Mouse (Mus musculus): ENCODE data around the gene U2af1l4. TPM values are rescaled to one million over a fixed set of nuclear protein-coding genes. Genes with fewer than 3 reads are reported as not detected.

Gene U2af1l4
- polyA plus RNA-seq, 1 experiment = 85.2 TPM

DNA sequence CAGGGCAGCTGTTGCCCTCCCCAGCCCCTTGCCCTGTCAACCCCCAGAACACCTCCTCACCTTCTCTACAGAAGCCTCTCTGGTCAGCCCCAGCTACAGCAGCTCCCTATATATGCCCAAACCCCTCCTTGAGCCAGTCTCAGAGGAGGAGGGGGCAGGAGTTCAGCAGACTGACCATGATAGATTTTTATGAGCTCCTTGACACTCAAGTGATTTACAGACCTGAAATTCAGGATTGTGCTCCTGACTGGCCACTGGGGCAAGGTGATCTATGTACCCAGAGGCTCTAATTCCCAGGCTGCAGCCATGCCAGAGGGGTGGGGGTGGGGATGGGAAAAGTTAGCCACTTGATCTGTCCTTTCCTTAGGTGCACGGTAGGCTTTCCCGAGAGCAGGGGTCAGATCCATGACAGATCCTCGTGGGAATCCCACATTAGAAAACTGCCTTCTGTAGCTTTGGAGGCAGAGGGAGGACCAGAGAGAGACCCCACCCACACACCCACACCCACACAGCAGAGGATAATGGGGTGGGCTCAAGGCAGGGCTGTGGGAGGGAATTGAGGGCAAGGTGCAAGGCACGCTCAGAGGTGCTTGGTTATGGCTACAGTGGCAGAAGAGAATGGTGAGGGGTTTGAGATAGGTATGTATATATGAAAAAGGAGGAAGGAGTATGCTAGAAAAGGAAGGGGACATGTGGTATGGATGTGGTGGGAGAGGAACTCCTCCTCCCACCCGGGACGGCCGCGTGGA lies 49.7 kb downstream of the U2af1l4 start, which contains the start of gene Upk1a:
Gene Upk1a, minus strand, starts transcription at position 194 of the 749 bp plus-strand sequence.
- TF ChIP-seq GATA1 (IDR thresholded peaks at IDR 0.05; ENCODE audit: low read length) = no peak

DNA sequence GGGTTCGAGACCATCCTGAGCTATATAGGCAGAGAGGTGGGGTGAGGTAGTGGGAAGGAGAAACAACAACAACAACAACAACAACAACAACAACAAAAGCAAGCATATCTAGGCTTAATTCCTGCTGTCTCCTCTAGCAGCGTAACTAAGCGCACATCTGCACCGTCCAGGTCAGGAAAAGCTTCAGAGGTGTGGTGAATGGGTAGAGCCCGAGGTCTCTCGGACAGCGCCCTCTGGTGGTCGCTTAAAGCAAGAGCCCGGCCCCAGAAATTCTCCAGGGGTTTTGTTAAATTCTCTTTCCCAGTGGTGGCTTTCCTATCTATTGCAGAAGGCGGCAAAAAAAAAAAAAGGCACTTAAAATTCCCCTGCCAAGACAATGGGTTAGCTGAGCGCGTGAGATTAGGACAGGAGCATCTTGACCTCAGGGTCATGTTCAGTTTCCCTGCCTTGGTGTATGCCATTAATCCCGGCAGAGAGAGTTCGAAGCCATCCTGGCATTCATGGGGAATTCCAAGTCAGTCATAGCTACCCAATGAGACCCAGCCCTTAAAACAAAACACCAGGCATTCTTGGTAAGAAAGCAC lies 50.5 kb downstream of the U2af1l4 start:
- TF ChIP-seq GATA1 (IDR thresholded peaks at IDR 0.05; ENCODE audit: low read length) = no peak

DNA sequence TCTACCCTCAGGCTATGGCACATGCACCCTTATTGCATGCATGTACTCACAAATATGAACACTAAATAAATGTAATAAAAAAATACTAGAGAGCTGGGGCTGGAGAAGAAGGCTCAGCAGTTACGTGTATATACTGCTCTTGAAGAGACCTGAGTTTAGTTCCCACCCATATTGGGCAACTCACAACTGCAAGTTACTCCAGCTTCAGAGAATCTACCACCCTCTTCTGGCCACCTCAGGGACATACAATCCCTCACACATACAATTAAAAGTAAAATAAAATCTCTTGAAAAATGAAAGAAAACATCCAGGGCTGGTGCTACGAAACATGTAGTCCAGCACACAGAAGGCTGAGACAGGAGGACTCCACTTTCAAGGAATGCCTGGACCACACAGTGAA lies 51.4 kb downstream of the U2af1l4 start:
- TF ChIP-seq GATA1 (IDR thresholded peaks at IDR 0.05; ENCODE audit: low read length) = no peak

Other genes with a start within 250 kb of the U2af1l4 start
- 7.1 and 8.8 TPM in 2 replicates for gene Syne4, start 248.5 kb upstream of the U2af1l4 start, polyA plus RNA-seq (2012)
- 0.39 and 0.44 TPM in 2 replicates for gene E130208F15Rik, start 241.6 kb upstream of the U2af1l4 start, polyA plus RNA-seq (2012)
- 23.4 and 30.5 TPM in 2 replicates for gene Sdhaf1, start 239.4 kb upstream of the U2af1l4 start, polyA plus RNA-seq (2012)
- not detected in 2 replicates for gene Lrfn3, start 200.5 kb upstream of the U2af1l4 start, polyA plus RNA-seq (2012)
- 0.25 TPM in 1 of 2 replicates, not detected in the other for gene Tyrobp, start 149.5 kb upstream of the U2af1l4 start, polyA plus RNA-seq (2012)
- not detected in 2 replicates for gene Hcst, start 143.4 kb upstream of the U2af1l4 start, polyA plus RNA-seq (2012)
- gene Nfkbid, start 141.6 kb upstream of the U2af1l4 start, polyA plus RNA-seq (2012) = 0.12 and 0.16 TPM in 2 replicates
- not detected in 2 replicates for gene Aplp1, start 117.8 kb upstream of the U2af1l4 start, polyA plus RNA-seq (2012)
- gene Kirrel2, start 105.6 kb upstream of the U2af1l4 start, polyA plus RNA-seq (2012) = not detected in 2 replicates
- not detected in 2 replicates for gene Nphs1, start 105.0 kb upstream of the U2af1l4 start, polyA plus RNA-seq (2012)
- gene Prodh2, start 69.7 kb upstream of the U2af1l4 start, polyA plus RNA-seq (2012) = not detected in 2 replicates
- 70.2 and 78.5 TPM in 2 replicates for gene Arhgap33, start 28.2 kb upstream of the U2af1l4 start, polyA plus RNA-seq (2012)
- gene Hspb6, start 11.1 kb upstream of the U2af1l4 start, polyA plus RNA-seq (2012) = 17.1 and 19.6 TPM in 2 replicates
- 32.5 and 41.8 TPM in 2 replicates for gene Proser3, start 11.0 kb upstream of the U2af1l4 start, polyA plus RNA-seq (2012)
- gene Lin37, start 3.5 kb upstream of the U2af1l4 start, polyA plus RNA-seq (2012) = 145 and 158 TPM in 2 replicates
- 2.4 and 5.3 TPM in 2 replicates for gene Gm49396, start within 50 bp of the U2af1l4 start, polyA plus RNA-seq (2012)
- 49.9 and 57.2 TPM in 2 replicates for gene Psenen, start 326 bp downstream of the U2af1l4 start, polyA plus RNA-seq (2012)
- 3.7 and 8.3 TPM in 2 replicates for gene Igflr1, start 2.1 kb downstream of the U2af1l4 start, polyA plus RNA-seq (2012)
- 137 and 147 TPM in 2 replicates for gene Kmt2b, start 25.4 kb downstream of the U2af1l4 start, polyA plus RNA-seq (2012)
- gene Zbtb32, start 35.6 kb downstream of the U2af1l4 start, polyA plus RNA-seq (2012) = 0.31 and 0.49 TPM in 2 replicates
- gene Upk1a, start 49.5 kb downstream of the U2af1l4 start, polyA plus RNA-seq (2012) = 1.4 and 2.7 TPM in 2 replicates
- gene Cox6b1, start 62.9 kb downstream of the U2af1l4 start, polyA plus RNA-seq (2012) = 98.1 and 264 TPM in 2 replicates
- gene Etv2, start 72.6 kb downstream of the U2af1l4 start, polyA plus RNA-seq (2012) = not detected in 2 replicates
- gene Rbm42, start 87.0 kb downstream of the U2af1l4 start, polyA plus RNA-seq (2012) = 415 and 519 TPM in 2 replicates
- gene Haus5, start 101.7 kb downstream of the U2af1l4 start, polyA plus RNA-seq (2012) = 38.7 and 69.6 TPM in 2 replicates
- gene Pmis2, start 108.3 kb downstream of the U2af1l4 start, polyA plus RNA-seq (2012) = not detected in 2 replicates
- not detected in 2 replicates for gene 2200002J24Rik, start 135.6 kb downstream of the U2af1l4 start, polyA plus RNA-seq (2012)
- not detected in 2 replicates for gene Atp4a, start 148.9 kb downstream of the U2af1l4 start, polyA plus RNA-seq (2012)
- gene Tmem147, start 166.2 kb downstream of the U2af1l4 start, polyA plus RNA-seq (2012) = 197 and 201 TPM in 2 replicates
- not detected in 2 replicates for gene Gapdhs, start 180.4 kb downstream of the U2af1l4 start, polyA plus RNA-seq (2012)
- gene Sbsn, start 188.2 kb downstream of the U2af1l4 start, polyA plus RNA-seq (2012) = 5.3 and 6.4 TPM in 2 replicates
- gene Dmkn, start 200.5 kb downstream of the U2af1l4 start, polyA plus RNA-seq (2012) = 0.17 TPM in 1 of 2 replicates, not detected in the other
- not detected in 2 replicates for gene Krtdap, start 224.6 kb downstream of the U2af1l4 start, polyA plus RNA-seq (2012)

All from G1E-ER4 (cell line).